Mouse (Mus musculus): ENCODE data around the gene Cep295.

DNA sequence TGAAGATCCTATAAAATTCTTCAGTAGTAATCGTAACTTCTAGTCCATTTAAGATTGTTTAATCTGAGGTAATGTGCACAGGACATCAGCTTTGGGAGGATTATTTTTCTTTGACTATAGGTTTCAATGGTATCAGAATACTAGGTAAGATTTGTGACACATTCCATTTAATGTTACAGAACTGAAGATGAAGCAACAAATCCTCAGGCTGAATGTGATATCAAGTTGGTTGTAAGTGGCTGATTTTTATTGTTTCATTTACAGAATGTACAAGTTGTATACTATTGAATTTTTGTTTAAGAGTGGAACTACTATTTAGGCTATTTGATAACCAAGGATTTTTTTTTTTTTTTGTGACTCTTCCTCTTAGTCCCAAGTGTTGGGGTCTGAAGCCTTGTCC lies 47.4 kb downstream of the Cep295 start:
- TF ChIP-seq CTCF (IDR thresholded peaks at IDR 0.05; ENCODE audit: insufficient read depth, low read length), result no peak
- TF ChIP-seq POLR2A (IDR thresholded peaks at IDR 0.05; ENCODE audit: borderline replicate concordance, extremely low read depth, low read depth, low read length), result no peak
